ENCODE assay signal across 8 mouse cellular contexts in genomic region chr10:58673278-58674061, GRCm38 (mm10). TPM values are rescaled to one million over a fixed set of nuclear protein-coding genes. Genes with fewer than 3 reads are reported as not detected.
DNase-seq lines count a peak whose midpoint lies in the region; ATAC-seq and TF ChIP-seq lines count a peak whose summit lies in the region.

No protein-coding gene starts in this region.

- WGBS in midbrain, embryonic 11.5 days = 34% methylated on average over 15 of the region's 15 CpGs
- 45% methylated on average over 15 of the region's 15 CpGs for WGBS in spleen, adult 2 months

- ATAC-seq in midbrain, embryonic 11.5 days (ENCODE audit: low FRiP score) = peak; percentile 84
- ATAC-seq in erythroblast, adult 5-6 weeks (replicated peaks; ENCODE audit: low FRiP score, poor library complexity, severe bottlenecking) = no peak

- H3K27me3 ChIP-seq in midbrain, embryonic 11.5 days (ENCODE audit: control insufficient read depth, insufficient read depth, low read length) = no peaks in the 10 kb centered on the region
- H3K27me3 ChIP-seq in spleen, adult 2 months (ENCODE audit: control insufficient read depth, insufficient read depth, low read length) = no peaks in the 10 kb centered on the region

- no peak overlapping the region for H3K4me3 ChIP-seq in midbrain, embryonic 11.5 days (ENCODE audit: low read depth, low read length)
- no peak overlapping the region for H3K4me3 ChIP-seq in spleen, adult 2 months (ENCODE audit: extremely low read depth, insufficient read depth, insufficient read length)

- no peaks in the 10 kb centered on the region for H3K36me3 ChIP-seq in midbrain, embryonic 11.5 days (ENCODE audit: control insufficient read depth, insufficient read depth, low read length)
- H3K36me3 ChIP-seq in spleen, adult 2 months (ENCODE audit: control insufficient read depth, insufficient read depth, low read length) = no peaks in the 10 kb centered on the region

- no peak for TF ChIP-seq POLR2A in spleen, adult 2 months (IDR thresholded peaks at IDR 0.05; ENCODE audit: low read depth, low read length)

- peak; percentile 36; the same call in 1 of the 2 replicates for TF ChIP-seq CTCF in spleen, adult 2 months (IDR thresholded peaks at IDR 0.05; ENCODE audit: extremely low read depth, insufficient read depth, insufficient read length, insufficient replicate concordance)

- no peak overlapping the region for H3K9ac ChIP-seq in midbrain, embryonic 11.5 days (ENCODE audit: low read length)

- H3K9me3 ChIP-seq in midbrain, embryonic 11.5 days (ENCODE audit: control insufficient read depth, low read length) = no peaks in the 10 kb centered on the region

- peak; percentile 36 for DNase-seq in adipocyte (ENCODE audit: low spot score)
- DNase-seq in cerebellum, postnatal 10 days = peak; percentile 94
- peak; percentile 53 to 78 for DNase-seq in frontal cortex, postnatal 14 days (ENCODE audit: low spot score in 2 of 2)
- DNase-seq in induced T-regulatory cell, adult 2 months (ENCODE audit: low read depth) = peak; percentile 66
- peak; percentile 37 to 83 for DNase-seq in left cerebral cortex, adult 8-10 months (ENCODE audit: low spot score in 2 of 2)
- peak; percentile 98 for DNase-seq in midbrain, embryonic 11.5 days (ENCODE audit: low spot score, missing footprints)
- DNase-seq in spleen, adult 2 months (ENCODE audit: low read depth in 1 of 2, low spot score in 2 of 2) = peak in 1 of 2 experiments; percentile 58

- H3K4me1 ChIP-seq in midbrain, embryonic 11.5 days (ENCODE audit: control insufficient read depth, insufficient read depth, low read length) = peaks cover 7% of the 10 kb centered on the region
- no peaks in the 10 kb centered on the region for H3K4me1 ChIP-seq in spleen, adult 2 months (ENCODE audit: control insufficient read depth, insufficient read depth, insufficient read length)

- H3K4me2 ChIP-seq in midbrain, embryonic 11.5 days = peak overlapping the region; percentile 10; the same call in 1 of the 2 replicates

- peak overlapping the region; percentile 45 for H3K27ac ChIP-seq in midbrain, embryonic 11.5 days (ENCODE audit: low read depth, low read length)
- no peak overlapping the region for H3K27ac ChIP-seq in spleen, adult 2 months (ENCODE audit: insufficient read depth, low read length)

RNA-seq across cellular contexts. Expression of gene Edar, which starts 2.0 kb away (rescaled TPM):
- total RNA-seq in left cerebral cortex, adult 8-10 months (2022) = under 1 TPM; 0.34 to 0.78 (median 0.43) TPM
- 0.18 and 0.59 TPM in 2 replicates for polyA plus RNA-seq in midbrain, embryonic 11.5 days (2014; fragmentation: Nextera tagmentation; extraction: Ambion mirVana)
- polyA plus RNA-seq in spleen, adult 2 months (2012; rRNA removed) = 0.45 and 0.72 TPM in 2 replicates
- not detected in 2 replicates for total RNA-seq in erythroblast, adult 5-6 weeks (2015; ENCODE audit: low replicate concordance)
- not detected in 2 replicates for total RNA-seq in erythroblast, adult 5-6 weeks (2017; ENCODE audit: low replicate concordance)

RNA-seq across cellular contexts. Expression of gene Gm17542, which starts 44.5 kb away (rescaled TPM):
- total RNA-seq in left cerebral cortex, adult 8-10 months (2022) = not detected
- polyA plus RNA-seq in midbrain, embryonic 11.5 days (2014; fragmentation: Nextera tagmentation; extraction: Ambion mirVana) = not detected in 2 replicates
- not detected in 2 replicates for polyA plus RNA-seq in spleen, adult 2 months (2012; rRNA removed)
- not detected in 2 replicates for total RNA-seq in erythroblast, adult 5-6 weeks (2015; ENCODE audit: low replicate concordance)
- not detected in 2 replicates for total RNA-seq in erythroblast, adult 5-6 weeks (2017; ENCODE audit: low replicate concordance)
